Mouse (Mus musculus): Measurements from ENCODE around the gene Odr4. TPM values are rescaled to one million over a fixed set of nuclear protein-coding genes. Genes with fewer than 3 reads are reported as not detected.

The Odr4 gene
- total RNA-seq, 2 experiments from 2014 or later = 46.1 to 52.4 TPM

- no peak for DNase-seq (ENCODE audit: low spot score in 2 of 2)
Measured at GRCm38 (mm10) chr1:150319205-150319604, 73.7 kb downstream of the Odr4 start, which contains the start of gene Pdc. Gene Pdc, plus strand, starts transcription at chr1:150319417.

Other genes starting within 250 kb of the Odr4 start
- not detected for gene Pdc, start 73.7 kb downstream of the Odr4 start, total RNA-seq (2021)
- gene Tpr, start 242 bp downstream of the Odr4 start, total RNA-seq (2021) = 100 to 1,000 TPM; 105 to 115 TPM
- under 1 TPM; 0.16 to 0.74 TPM for gene Prg4, start 73.1 kb upstream of the Odr4 start, total RNA-seq (2021)